Mouse (Mus musculus): Measurements from ENCODE around the gene Slc22a7. TPM values are rescaled to one million over a fixed set of nuclear protein-coding genes. Genes with fewer than 3 reads are reported as not detected.

Gene Slc22a7
- polyA plus RNA-seq, 1 experiment from 2014 or later, result not detected

- DNase-seq (ENCODE audit: low spot score) (no peak), ATAC-seq (ENCODE audit: insufficient number of reproducible peaks, low FRiP score, low TSS enrichment, low read depth) (no peak)
- Histone ChIP-seq H3K4me3 (ENCODE audit: low read depth, low read length) (no peak overlapping the region), H3K9me3 (ENCODE audit: control insufficient read depth, low read length) (no peaks in the 10 kb centered on the region), H3K4me2 (ENCODE audit: low read depth, severe bottlenecking) (no peak overlapping the region), H3K27ac (replicated peaks; ENCODE audit: low read depth, low read length) (no peak overlapping the region), H3K27me3 (ENCODE audit: control insufficient read depth, insufficient read depth, low read length) (peaks cover 40% of the 10 kb centered on the region), H3K4me1 (ENCODE audit: control insufficient read depth, insufficient read depth, low read length) (no peaks in the 10 kb centered on the region; the same call in 1 of the 2 replicates), H3K9ac (ENCODE audit: low read length) (no peak overlapping the region), H3K36me3 (ENCODE audit: control insufficient read depth, insufficient read depth, low read length) (no peaks in the 10 kb centered on the region)
- 77% methylated on average over 5 of the region's 5 CpGs for WGBS
These were observed 24.0 kb upstream of the Slc22a7 start for GRCm38 (mm10) chr17:46462226-46462625.

DNA sequence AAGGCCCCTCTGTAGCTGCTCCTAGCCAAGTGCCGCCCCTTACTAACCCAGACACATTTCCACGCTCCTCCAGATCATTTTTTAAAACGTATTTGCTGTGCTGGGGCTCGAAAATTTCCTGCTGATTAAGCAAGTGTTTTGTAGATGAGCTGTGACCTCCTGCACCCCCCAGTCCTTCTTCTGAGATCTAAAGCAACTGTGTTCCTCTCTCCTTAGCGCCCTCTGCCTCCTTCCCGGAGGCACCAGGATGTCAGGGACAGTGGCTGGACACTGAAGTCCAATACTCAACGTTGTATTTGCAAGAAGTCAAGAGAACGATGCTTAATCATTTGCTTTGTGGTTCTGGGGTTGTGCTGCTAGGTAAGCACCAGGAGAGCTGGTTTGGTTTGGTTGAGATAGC lies 23.1 kb upstream of the Slc22a7 start:
- Histone ChIP-seq H3K4me2 (ENCODE audit: low read depth, severe bottlenecking) (peak overlapping the region; percentile 42), H3K27me3 (ENCODE audit: control insufficient read depth, insufficient read depth, low read length) (peaks cover 48% of the 10 kb centered on the region), H3K9me3 (ENCODE audit: control insufficient read depth, low read length) (no peaks in the 10 kb centered on the region), H3K9ac (ENCODE audit: low read length) (no peak overlapping the region), H3K4me3 (ENCODE audit: low read depth, low read length) (no peak overlapping the region), H3K27ac (replicated peaks; ENCODE audit: low read depth, low read length) (no peak overlapping the region), H3K4me1 (ENCODE audit: control insufficient read depth, insufficient read depth, low read length) (no peaks in the 10 kb centered on the region; the same call in 1 of the 2 replicates), H3K36me3 (ENCODE audit: control insufficient read depth, insufficient read depth, low read length) (no peaks in the 10 kb centered on the region)
- DNase-seq (ENCODE audit: low spot score) (no peak), ATAC-seq (ENCODE audit: insufficient number of reproducible peaks, low FRiP score, low TSS enrichment, low read depth) (no peak)
- WGBS, result 12% methylated on average over 8 of the region's 8 CpGs

GRCm38 (mm10) chr17:46460673-46461072 lies 22.4 kb upstream of the Slc22a7 start:
- Histone ChIP-seq H3K9ac (ENCODE audit: low read length) (no peak overlapping the region), H3K36me3 (ENCODE audit: control insufficient read depth, insufficient read depth, low read length) (no peaks in the 10 kb centered on the region), H3K4me2 (ENCODE audit: low read depth, severe bottlenecking) (peak overlapping the region; percentile 42), H3K9me3 (ENCODE audit: control insufficient read depth, low read length) (no peaks in the 10 kb centered on the region), H3K4me3 (ENCODE audit: low read depth, low read length) (peak overlapping the region; percentile 12; the same call in 1 of the 2 replicates), H3K27me3 (ENCODE audit: control insufficient read depth, insufficient read depth, low read length) (peaks cover 55% of the 10 kb centered on the region), H3K4me1 (ENCODE audit: control insufficient read depth, insufficient read depth, low read length) (peaks cover 1% of the 10 kb centered on the region; the same call in 1 of the 2 replicates), H3K27ac (replicated peaks; ENCODE audit: low read depth, low read length) (no peak overlapping the region)
- ATAC-seq (ENCODE audit: insufficient number of reproducible peaks, low FRiP score, low TSS enrichment, low read depth) (peak; percentile 42; the same call in 1 of the 2 replicates), DNase-seq (ENCODE audit: low spot score) (no peak)
- under 1% methylated on average over 32 of the region's 32 CpGs for WGBS

- Histone ChIP-seq H3K4me1 (ENCODE audit: control insufficient read depth, insufficient read depth, low read length) (peaks cover 17% of the 10 kb centered on the region), H3K27me3 (ENCODE audit: control insufficient read depth, insufficient read depth, low read length) (peaks cover 75% of the 10 kb centered on the region), H3K27ac (replicated peaks; ENCODE audit: low read depth, low read length) (no peak overlapping the region), H3K4me2 (ENCODE audit: low read depth, severe bottlenecking) (no peak overlapping the region), H3K36me3 (ENCODE audit: control insufficient read depth, insufficient read depth, low read length) (no peaks in the 10 kb centered on the region), H3K9me3 (ENCODE audit: control insufficient read depth, low read length) (no peaks in the 10 kb centered on the region), H3K4me3 (ENCODE audit: low read depth, low read length) (no peak overlapping the region), H3K9ac (ENCODE audit: low read length) (no peak overlapping the region)
- DNase-seq (ENCODE audit: low spot score) (no peak), ATAC-seq (ENCODE audit: insufficient number of reproducible peaks, low FRiP score, low TSS enrichment, low read depth) (no peak)
- 44% methylated on average over 3 of the region's 3 CpGs for WGBS
These were observed 20.2 kb upstream of the Slc22a7 start for GRCm38 (mm10) chr17:46458439-46458838.

- Histone ChIP-seq H3K4me3 (ENCODE audit: low read depth, low read length) (no peak overlapping the region), H3K9ac (ENCODE audit: low read length) (no peak overlapping the region), H3K27ac (replicated peaks; ENCODE audit: low read depth, low read length) (no peak overlapping the region), H3K36me3 (ENCODE audit: control insufficient read depth, insufficient read depth, low read length) (no peaks in the 10 kb centered on the region), H3K9me3 (ENCODE audit: control insufficient read depth, low read length) (no peaks in the 10 kb centered on the region), H3K4me1 (ENCODE audit: control insufficient read depth, insufficient read depth, low read length) (peaks cover 20% of the 10 kb centered on the region), H3K27me3 (ENCODE audit: control insufficient read depth, insufficient read depth, low read length) (peaks cover 80% of the 10 kb centered on the region), H3K4me2 (ENCODE audit: low read depth, severe bottlenecking) (no peak overlapping the region)
- DNase-seq (ENCODE audit: low spot score) (peak; percentile 62), ATAC-seq (ENCODE audit: insufficient number of reproducible peaks, low FRiP score, low TSS enrichment, low read depth) (no peak)
- 11% methylated on average over 10 of the region's 10 CpGs for WGBS
These were observed 19.5 kb upstream of the Slc22a7 start for GRCm38 (mm10) chr17:46457791-46458190.

DNA sequence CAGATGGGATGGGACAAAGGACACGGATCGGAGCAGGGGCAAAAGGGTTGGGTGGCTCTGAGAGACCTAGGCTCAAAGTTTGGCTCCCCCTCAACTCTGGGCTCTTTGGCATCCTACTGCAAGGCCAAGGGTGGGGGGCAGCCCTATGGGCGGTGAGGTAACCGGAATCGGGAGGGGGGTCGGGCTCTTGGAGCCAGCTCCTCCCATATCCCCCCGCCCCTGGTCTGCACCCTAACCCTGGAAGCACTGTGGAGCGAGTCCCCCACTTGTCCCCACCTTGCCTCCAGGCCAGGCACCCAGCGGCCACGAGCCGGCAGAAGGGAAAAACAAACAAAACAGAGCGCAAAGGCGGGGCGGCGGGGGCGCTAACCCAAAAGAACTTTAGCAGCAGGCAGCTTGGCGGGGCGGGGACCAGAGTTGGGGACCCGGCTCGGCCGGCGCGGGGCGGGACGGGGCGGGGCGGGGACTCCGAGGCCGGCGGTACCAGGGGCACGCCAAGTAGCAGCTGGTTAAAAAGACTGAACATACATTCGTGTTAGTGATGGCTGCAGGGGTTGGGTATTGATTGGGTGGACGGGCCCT lies 16.9 kb upstream of the Slc22a7 start:
- Histone ChIP-seq H3K4me1 (ENCODE audit: control insufficient read depth, insufficient read depth, low read length) (peaks cover 20% of the 10 kb centered on the region), H3K27me3 (ENCODE audit: control insufficient read depth, insufficient read depth, low read length) (peaks cover 77% of the 10 kb centered on the region), H3K4me3 (ENCODE audit: low read depth, low read length) (peak overlapping the region; percentile 42), H3K9ac (ENCODE audit: low read length) (peak overlapping the region; percentile 40; the same call in 1 of the 2 replicates), H3K27ac (replicated peaks; ENCODE audit: low read depth, low read length) (no peak overlapping the region), H3K9me3 (ENCODE audit: control insufficient read depth, low read length) (no peaks in the 10 kb centered on the region), H3K4me2 (ENCODE audit: low read depth, severe bottlenecking) (peak overlapping the region; percentile 88), H3K36me3 (ENCODE audit: control insufficient read depth, insufficient read depth, low read length) (no peaks in the 10 kb centered on the region)
- WGBS, result under 1% methylated on average over 31 of the region's 33 CpGs
- DNase-seq (ENCODE audit: low spot score) (peak; percentile 64), ATAC-seq (ENCODE audit: insufficient number of reproducible peaks, low FRiP score, low TSS enrichment, low read depth) (peak; percentile 49; the same call in 1 of the 2 replicates)

- peaks cover 20% of the 10 kb centered on the region for H3K4me1 ChIP-seq (ENCODE audit: control insufficient read depth, insufficient read depth, low read length)
- no peaks in the 10 kb centered on the region for H3K36me3 ChIP-seq (ENCODE audit: control insufficient read depth, insufficient read depth, low read length)
- H3K4me3 ChIP-seq (ENCODE audit: low read depth, low read length), result peak overlapping the region; percentile 42
- H3K9ac ChIP-seq (ENCODE audit: low read length), result peak overlapping the region; percentile 40; the same call in 1 of the 2 replicates
- 4% methylated on average over 9 of the region's 9 CpGs for WGBS
- H3K27ac ChIP-seq (replicated peaks; ENCODE audit: low read depth, low read length), result no peak overlapping the region
- ATAC-seq (ENCODE audit: insufficient number of reproducible peaks, low FRiP score, low TSS enrichment, low read depth) (peak; percentile 35; the same call in 1 of the 2 replicates), DNase-seq (ENCODE audit: low spot score) (no peak)
- H3K9me3 ChIP-seq (ENCODE audit: control insufficient read depth, low read length), result no peaks in the 10 kb centered on the region
- peak overlapping the region; percentile 88 for H3K4me2 ChIP-seq (ENCODE audit: low read depth, severe bottlenecking)
- H3K27me3 ChIP-seq (ENCODE audit: control insufficient read depth, insufficient read depth, low read length), result peaks cover 70% of the 10 kb centered on the region
These were observed 16.3 kb upstream of the Slc22a7 start for GRCm38 (mm10) chr17:46454539-46454938.

- H3K4me3 ChIP-seq (ENCODE audit: low read depth, low read length), result peak overlapping the region; percentile 42; the same call in 1 of the 2 replicates
- H3K27ac ChIP-seq (replicated peaks; ENCODE audit: low read depth, low read length), result no peak overlapping the region
- H3K9me3 ChIP-seq (ENCODE audit: control insufficient read depth, low read length), result no peaks in the 10 kb centered on the region
- ATAC-seq (ENCODE audit: insufficient number of reproducible peaks, low FRiP score, low TSS enrichment, low read depth) (no peak), DNase-seq (ENCODE audit: low spot score) (no peak)
- H3K27me3 ChIP-seq (ENCODE audit: control insufficient read depth, insufficient read depth, low read length), result peaks cover 65% of the 10 kb centered on the region
- peaks cover 20% of the 10 kb centered on the region for H3K4me1 ChIP-seq (ENCODE audit: control insufficient read depth, insufficient read depth, low read length)
- H3K4me2 ChIP-seq (ENCODE audit: low read depth, severe bottlenecking), result peak overlapping the region; percentile 88
- WGBS, result 2% methylated on average over 26 of the region's 26 CpGs
- H3K9ac ChIP-seq (ENCODE audit: low read length), result no peak overlapping the region
- no peaks in the 10 kb centered on the region for H3K36me3 ChIP-seq (ENCODE audit: control insufficient read depth, insufficient read depth, low read length)
These were observed 15.7 kb upstream of the Slc22a7 start for GRCm38 (mm10) chr17:46453970-46454411.

Measured in limb, embryonic 11.5 days (tissue).